Mouse (Mus musculus): ENCODE measurements around the gene Trim46. TPM values are rescaled to one million over a fixed set of nuclear protein-coding genes. Genes with fewer than 3 reads are reported as not detected.

The Trim46 gene
- polyA plus RNA-seq, 1 experiment, result not detected

GRCm38 (mm10) chr3:89278107-89278506 lies 32.0 kb upstream of the Trim46 start:
- no peak for TF ChIP-seq CTCF (IDR thresholded peaks at IDR 0.05; ENCODE audit: insufficient read depth, low read depth, low read length)
- TF ChIP-seq POLR2A (IDR thresholded peaks at IDR 0.05; ENCODE audit: insufficient read depth, low read depth, low read length), result no peak
- WGBS, result 87% methylated on average over 7 of the region's 7 CpGs
- no peak overlapping the region for H3K27ac ChIP-seq (ENCODE audit: insufficient read depth, low read depth, low read length)
- no peak overlapping the region for H3K4me3 ChIP-seq (ENCODE audit: insufficient read depth, low read depth, low read length)
- H3K4me1 ChIP-seq (ENCODE audit: control insufficient read depth, insufficient read depth, low read length), result peaks cover 28% of the 10 kb centered on the region

DNA sequence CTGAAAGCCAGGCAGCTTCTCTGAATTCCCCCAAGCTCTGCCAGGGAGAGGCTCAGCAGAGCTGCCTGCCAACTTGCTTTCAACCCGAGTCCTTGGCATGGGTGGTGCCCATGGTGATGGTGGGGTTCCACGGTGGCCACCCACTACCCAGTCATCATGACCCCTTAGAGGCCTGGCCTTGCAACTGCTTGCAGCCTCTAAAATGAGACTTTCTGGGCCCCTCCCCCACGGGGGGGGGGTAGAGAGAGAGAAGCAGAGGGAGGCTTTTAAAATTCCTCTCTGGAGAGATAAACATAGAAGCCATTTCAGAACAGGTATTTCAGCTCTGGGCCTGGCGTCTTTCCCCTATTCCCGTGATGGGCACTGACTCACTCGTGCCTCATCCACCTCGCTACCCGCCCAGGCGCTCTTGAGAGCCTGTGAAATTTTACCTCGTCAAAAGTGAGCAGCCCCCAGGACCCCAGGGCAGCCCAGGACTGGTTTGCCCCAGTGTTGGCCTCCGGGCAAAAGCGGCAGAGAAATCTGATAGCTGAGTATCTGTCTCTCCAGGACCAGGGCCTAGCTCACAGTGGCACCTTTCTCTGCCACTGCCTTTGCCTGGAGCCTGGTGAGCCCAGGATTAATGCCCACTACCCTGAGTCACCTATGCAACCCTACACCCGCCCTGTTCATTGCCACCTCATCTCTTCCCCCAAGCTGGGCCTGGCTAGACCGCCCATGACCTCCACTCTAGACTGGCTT lies 31.3 kb upstream of the Trim46 start:
- peaks cover 28% of the 10 kb centered on the region for H3K4me1 ChIP-seq (ENCODE audit: control insufficient read depth, insufficient read depth, low read length)
- H3K4me3 ChIP-seq (ENCODE audit: insufficient read depth, low read depth, low read length), result no peak overlapping the region; the same call in 1 of the 2 replicates
- WGBS, result 59% methylated on average over 14 of the region's 14 CpGs
- no peak overlapping the region for H3K27ac ChIP-seq (ENCODE audit: insufficient read depth, low read depth, low read length)
- TF ChIP-seq CTCF (IDR thresholded peaks at IDR 0.05; ENCODE audit: insufficient read depth, low read depth, low read length), result no peak
- TF ChIP-seq POLR2A (IDR thresholded peaks at IDR 0.05; ENCODE audit: insufficient read depth, low read depth, low read length), result no peak

DNA sequence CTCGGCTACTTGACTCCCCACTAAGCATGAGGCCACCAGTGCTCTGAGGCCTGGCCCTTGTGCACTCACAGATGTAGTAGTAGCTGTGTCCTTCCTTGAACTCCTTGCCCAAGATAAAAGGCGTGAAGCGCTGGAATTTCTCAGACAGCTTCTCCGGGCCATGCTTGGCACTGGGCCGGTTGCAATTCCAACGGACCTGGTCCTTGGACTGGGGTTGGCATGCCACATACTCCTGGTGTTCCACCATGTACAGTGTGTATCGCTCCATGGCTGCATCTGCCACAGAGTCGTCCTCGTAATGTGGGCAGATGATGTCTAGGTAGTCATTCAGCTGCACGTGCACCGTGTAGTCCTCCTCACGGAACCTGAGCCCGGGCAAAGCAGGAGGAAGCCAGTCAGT lies 30.0 kb upstream of the Trim46 start:
- TF ChIP-seq POLR2A (IDR thresholded peaks at IDR 0.05; ENCODE audit: insufficient read depth, low read depth, low read length) (no peak), CTCF (IDR thresholded peaks at IDR 0.05; ENCODE audit: insufficient read depth, low read depth, low read length) (no peak)
- Histone ChIP-seq H3K27ac (ENCODE audit: insufficient read depth, low read depth, low read length) (no peak overlapping the region), H3K4me3 (ENCODE audit: insufficient read depth, low read depth, low read length) (no peak overlapping the region), H3K4me1 (ENCODE audit: control insufficient read depth, insufficient read depth, low read length) (peaks cover 22% of the 10 kb centered on the region)
- 92% methylated on average over 13 of the region's 13 CpGs for WGBS

- H3K27ac ChIP-seq (ENCODE audit: insufficient read depth, low read depth, low read length), result no peak overlapping the region
- H3K4me3 ChIP-seq (ENCODE audit: insufficient read depth, low read depth, low read length), result no peak overlapping the region
- TF ChIP-seq POLR2A (IDR thresholded peaks at IDR 0.05; ENCODE audit: insufficient read depth, low read depth, low read length), result no peak
- no peak for TF ChIP-seq CTCF (IDR thresholded peaks at IDR 0.05; ENCODE audit: insufficient read depth, low read depth, low read length)
- peaks cover 24% of the 10 kb centered on the region for H3K4me1 ChIP-seq (ENCODE audit: control insufficient read depth, insufficient read depth, low read length)
- 67% methylated on average over 6 of the region's 6 CpGs for WGBS
Observed at GRCm38 (mm10) chr3:89271760-89272159, 25.7 kb upstream of the Trim46 start.

GRCm38 (mm10) chr3:89270891-89271290 lies 24.8 kb upstream of the Trim46 start:
- H3K27ac ChIP-seq (ENCODE audit: insufficient read depth, low read depth, low read length), result no peak overlapping the region
- 34% methylated on average over 6 of the region's 6 CpGs for WGBS
- no peak for TF ChIP-seq CTCF (IDR thresholded peaks at IDR 0.05; ENCODE audit: insufficient read depth, low read depth, low read length)
- no peak for TF ChIP-seq POLR2A (IDR thresholded peaks at IDR 0.05; ENCODE audit: insufficient read depth, low read depth, low read length)

GRCm38 (mm10) chr3:89270051-89270755 lies 24.1 kb upstream of the Trim46 start, which contains the start of gene Slc50a1:
Gene Slc50a1 (minus strand): TSS chr3:89270570.
- peak within 1 kb of the TSS; percentile 72 for H3K4me3 ChIP-seq (ENCODE audit: insufficient read depth, low read depth, low read length)
- 1% methylated on average over 39 of the region's 39 CpGs for WGBS
- H3K4me1 ChIP-seq (ENCODE audit: control insufficient read depth, insufficient read depth, low read length), result peaks cover 24% of the 10 kb centered on the region
- TF ChIP-seq CTCF (IDR thresholded peaks at IDR 0.05; ENCODE audit: insufficient read depth, low read depth, low read length) (no peak), POLR2A (IDR thresholded peaks at IDR 0.05; ENCODE audit: insufficient read depth, low read depth, low read length) (peak; percentile 84)
- peak within 1 kb of the TSS; percentile 49 for H3K27ac ChIP-seq (ENCODE audit: insufficient read depth, low read depth, low read length)

More at GRCm38 (mm10) chr3:89270891-89271290, 24.8 kb upstream of the Trim46 start:
- Histone ChIP-seq H3K4me3 (ENCODE audit: insufficient read depth, low read depth, low read length) (no peak overlapping the region), H3K4me1 (ENCODE audit: control insufficient read depth, insufficient read depth, low read length) (peaks cover 24% of the 10 kb centered on the region)

GRCm38 (mm10) chr3:89268916-89269315 lies 22.8 kb upstream of the Trim46 start:
- Histone ChIP-seq H3K4me1 (ENCODE audit: control insufficient read depth, insufficient read depth, low read length) (peaks cover 24% of the 10 kb centered on the region), H3K4me3 (ENCODE audit: insufficient read depth, low read depth, low read length) (no peak overlapping the region), H3K27ac (ENCODE audit: insufficient read depth, low read depth, low read length) (no peak overlapping the region)
- 71% methylated on average over 8 of the region's 8 CpGs for WGBS
- no peak for TF ChIP-seq POLR2A (IDR thresholded peaks at IDR 0.05; ENCODE audit: insufficient read depth, low read depth, low read length)
- no peak for TF ChIP-seq CTCF (IDR thresholded peaks at IDR 0.05; ENCODE audit: insufficient read depth, low read depth, low read length)

DNA sequence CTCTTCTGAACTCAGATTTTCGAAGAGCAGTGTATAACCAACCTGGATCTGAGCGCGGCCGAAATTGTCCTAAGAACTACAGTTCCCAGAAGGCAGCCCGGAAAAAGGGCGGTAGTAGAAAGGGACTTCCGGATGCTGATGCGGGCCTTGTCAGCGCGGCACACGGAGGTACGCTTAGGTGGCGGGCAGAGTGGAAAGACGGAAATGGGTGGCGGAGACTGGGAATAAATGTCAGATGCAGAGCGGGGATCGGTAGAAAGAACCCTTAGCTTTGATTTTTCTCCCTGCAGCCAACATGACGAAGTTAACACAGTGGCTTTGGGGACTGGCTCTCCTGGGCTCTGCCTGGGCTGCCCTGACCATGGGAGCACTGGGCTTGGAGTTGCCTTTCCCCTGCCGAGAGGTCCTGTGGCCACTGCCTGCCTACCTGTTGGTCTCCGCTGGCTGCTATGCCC lies 20.4 kb upstream of the Trim46 start:
- H3K4me1 ChIP-seq (ENCODE audit: control insufficient read depth, insufficient read depth, low read length), result peaks cover 24% of the 10 kb centered on the region
- no peak for TF ChIP-seq CTCF (IDR thresholded peaks at IDR 0.05; ENCODE audit: insufficient read depth, low read depth, low read length)
- peak; percentile 76 for TF ChIP-seq POLR2A (IDR thresholded peaks at IDR 0.05; ENCODE audit: insufficient read depth, low read depth, low read length)
- peak overlapping the region; percentile 93 for H3K4me3 ChIP-seq (ENCODE audit: insufficient read depth, low read depth, low read length)
- WGBS, result under 1% methylated on average over 20 of the region's 20 CpGs
- H3K27ac ChIP-seq (ENCODE audit: insufficient read depth, low read depth, low read length), result peak overlapping the region; percentile 64; the same call in 1 of the 2 replicates

DNA sequence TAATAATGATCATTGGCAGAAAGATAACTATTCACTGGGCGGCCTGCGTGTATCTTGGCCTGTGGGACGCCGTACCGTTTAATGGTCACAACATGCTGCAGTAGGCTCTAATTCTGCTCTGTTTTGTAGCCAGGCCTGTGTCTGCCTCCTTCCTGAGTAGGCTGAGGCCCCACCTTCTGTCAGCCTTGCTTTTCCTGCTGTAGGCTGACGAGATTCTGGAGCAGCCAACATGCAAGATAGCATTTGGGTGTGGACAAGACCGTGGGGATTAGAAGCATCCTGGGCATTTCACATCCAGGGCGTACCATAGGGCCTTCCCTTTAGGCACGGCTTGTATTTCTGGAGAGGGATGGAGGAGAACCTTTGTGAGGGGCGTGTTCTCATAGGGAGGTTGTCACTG lies 16.3 kb upstream of the Trim46 start:
- TF ChIP-seq POLR2A (IDR thresholded peaks at IDR 0.05; ENCODE audit: insufficient read depth, low read depth, low read length) (no peak), CTCF (IDR thresholded peaks at IDR 0.05; ENCODE audit: insufficient read depth, low read depth, low read length) (no peak)
- H3K4me1 ChIP-seq (ENCODE audit: control insufficient read depth, insufficient read depth, low read length), result peaks cover 2% of the 10 kb centered on the region
- 80% methylated on average over 10 of the region's 10 CpGs for WGBS
- H3K4me3 ChIP-seq (ENCODE audit: insufficient read depth, low read depth, low read length), result no peak overlapping the region
- H3K27ac ChIP-seq (ENCODE audit: insufficient read depth, low read depth, low read length), result no peak overlapping the region

Measured in olfactory bulb, adult 2 months (tissue).